Mouse (Mus musculus): ENCODE measurements at regions not wholly inside any gene's neighbourhood (a gene's known extent, or its start where the extent isn't known, plus 50 kb on each side); places are given as distances from the start of the nearest gene placed in this dataset.

DNA sequence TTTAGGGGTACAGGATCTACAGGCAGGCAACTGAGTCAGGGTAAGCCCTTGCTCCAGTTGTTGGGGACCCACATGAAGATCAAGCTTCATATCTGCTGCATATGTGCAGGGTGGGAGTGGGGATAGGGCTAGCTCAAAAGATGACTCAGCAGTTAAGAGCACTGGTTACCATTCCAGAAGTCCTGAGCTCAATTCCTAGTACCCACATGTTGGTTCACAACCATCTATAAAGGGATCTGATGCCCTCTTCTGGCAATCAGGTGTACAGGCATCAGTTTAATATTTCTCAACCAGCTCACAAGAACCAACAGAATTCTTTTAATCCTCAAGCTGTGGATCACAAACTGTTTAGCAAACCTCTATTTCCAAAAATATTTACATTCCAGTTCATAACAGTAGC, 1092.9 kb upstream of the 1700008P02Rik start:
- TF ChIP-seq CTCF (IDR thresholded peaks at IDR 0.05; ENCODE audit: low read depth, low read length) (no peak), POLR2A (IDR thresholded peaks at IDR 0.05; ENCODE audit: extremely low read depth, insufficient read depth, low read length) (no peak)
